ENCODE assay signal across 14 mouse cellular contexts in the genomic region with DNA sequence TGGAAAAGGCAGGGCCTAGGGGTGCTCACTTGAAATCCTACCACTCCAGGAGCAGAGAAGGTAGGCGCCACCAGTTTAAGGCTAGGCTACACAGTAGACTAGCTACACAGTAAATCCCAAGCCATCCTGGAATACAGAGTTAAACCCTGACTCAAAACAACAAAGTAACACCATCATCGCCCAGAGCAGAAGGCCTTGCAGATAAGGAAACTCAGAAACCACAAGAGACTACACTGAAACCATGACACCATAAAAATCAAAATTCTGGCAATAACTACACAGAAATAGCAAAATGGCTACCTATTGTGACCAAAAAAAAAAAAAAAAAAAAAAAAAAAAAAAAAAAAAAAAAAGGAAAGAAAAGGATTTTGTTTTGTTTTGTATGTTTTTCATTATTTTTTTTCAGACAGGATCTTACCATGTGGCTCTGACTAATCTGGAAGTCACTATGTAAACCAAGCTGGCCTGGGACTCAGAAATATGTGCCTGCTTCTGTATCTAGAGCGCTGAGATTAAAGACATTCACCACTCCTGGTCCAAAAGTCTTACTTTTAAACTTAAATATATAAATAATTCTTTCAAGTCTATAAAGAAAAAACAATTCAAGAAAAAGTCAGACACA. TPM values are rescaled to one million over a fixed set of nuclear protein-coding genes. Genes with fewer than 3 reads are reported as not detected.
A peak's percentile ranks its signal among the peaks of the same experiment; 100 is the strongest.
DNase-seq lines count a peak whose midpoint lies in the region; ATAC-seq and TF ChIP-seq lines count a peak whose summit lies in the region.
"Had no signal": no experiment of that assay in that cellular context is flagged by ENCODE, and none has a peak within 500 bp of the region (broad histone marks: within the 10 kb centered on the region; RNA-seq: fewer than 3 reads in every experiment).

No protein-coding gene starts in this region.

- no peak for ATAC-seq in CD4-positive, CD25-positive, alpha-beta regulatory T cell, adult 4 months
- peak; percentile 59 for ATAC-seq in erythroblast, adult 5-6 weeks (replicated peaks; ENCODE audit: low FRiP score, poor library complexity, severe bottlenecking)
- ATAC-seq in liver, embryonic 14.5 days (ENCODE audit: insufficient read depth): peak; percentile 67
- no peak for ATAC-seq in midbrain, postnatal 0 days (ENCODE audit: low FRiP score)
- ATAC-seq: hindbrain, postnatal 0 days; lung, postnatal 0 days; midbrain, embryonic 15.5 days had no signal

- dilution Hi-C loops in CH12.LX (cut with MboI; ENCODE audit: extremely low pct_ligation_motif_present, extremely low pct_unique_long_range_greater_than_20kb, low sequenced_read_pairs): no loop called here

- no peak for TF ChIP-seq CTCF in CH12.LX (conservative IDR thresholded peaks at IDR 0.05 in 1 of 2, IDR thresholded peaks at IDR 0.05 in 1 of 2; ENCODE audit: low read depth in 2 of 2, low read length in 2 of 2)
- TF ChIP-seq CTCF in liver, embryonic 14.5 days (IDR thresholded peaks at IDR 0.05; ENCODE audit: low read depth): no peak
- TF ChIP-seq CTCF in lung, adult 2 months (IDR thresholded peaks at IDR 0.05; ENCODE audit: insufficient read depth, low read length): no peak
- no peak for TF ChIP-seq CTCF in midbrain, postnatal 0 days (IDR thresholded peaks at IDR 0.05)

- no peak for TF ChIP-seq RAD21 in CH12.LX (IDR thresholded peaks at IDR 0.05; ENCODE audit: low read depth, low read length)

- no peak overlapping the region; the same call in 1 of the 2 replicates for H3K9ac ChIP-seq in CH12.LX (ENCODE audit: insufficient read depth, low read depth)
- peak overlapping the region; percentile 76 for H3K9ac ChIP-seq in liver, embryonic 14.5 days (replicated peaks)
- H3K9ac ChIP-seq in midbrain, postnatal 0 days (replicated peaks; ENCODE audit: low read length, poor library complexity, severe bottlenecking): no peak overlapping the region
- H3K9ac ChIP-seq: midbrain, embryonic 15.5 days had no signal

- 38% methylated on average over 3 of the region's 3 CpGs for WGBS in liver, embryonic 14.5 days (ENCODE audit: insufficient replicate concordance)
- WGBS in lung, adult 2 months: 86% methylated on average over 3 of the region's 3 CpGs
- 94% methylated on average over 3 of the region's 3 CpGs for WGBS in midbrain, postnatal 0 days

- H3K9me3 ChIP-seq in CH12.LX (replicated peaks; ENCODE audit: low read length): no peaks in the 10 kb centered on the region
- H3K9me3 ChIP-seq in liver, embryonic 14.5 days (ENCODE audit: control insufficient read depth, low read length): no peaks in the 10 kb centered on the region
- H3K9me3 ChIP-seq in midbrain, postnatal 0 days (ENCODE audit: low read length): no peaks in the 10 kb centered on the region
- H3K9me3 ChIP-seq: midbrain, embryonic 15.5 days had no signal

- peaks cover 7 to 54% of the 10 kb centered on the region in 2 experiments for H3K4me1 ChIP-seq in CH12.LX (ENCODE audit: control insufficient read depth in 1 of 2, insufficient read depth in 2 of 2)
- peaks cover 65 to 76% of the 10 kb centered on the region in 2 experiments for H3K4me1 ChIP-seq in liver, embryonic 14.5 days (replicated peaks; ENCODE audit: control insufficient read depth in 2 of 2, insufficient read depth in 2 of 2, low read length in 1 of 2)
- 0 out of 2 replicates have a peak, but pooled peaks cover 2% of the 10 kb centered on the region for H3K4me1 ChIP-seq in lung, adult 2 months (ENCODE audit: control insufficient read depth, insufficient read depth, low read length)
- H3K4me1 ChIP-seq in midbrain, postnatal 0 days (ENCODE audit: insufficient read depth, low read length): no peaks in the 10 kb centered on the region

- TF ChIP-seq EP300 in CH12.LX (IDR thresholded peaks at IDR 0.05; ENCODE audit: low read length): no peak
- TF ChIP-seq EP300 in liver, embryonic 14.5 days (IDR thresholded peaks at IDR 0.05; ENCODE audit: low read depth): peak; percentile 95

- H3K36me3 ChIP-seq in CH12.LX (replicated peaks in 1 of 2; ENCODE audit: control insufficient read depth in 1 of 2, insufficient read depth in 1 of 2, low read length in 1 of 2): peaks cover 18 to 47% of the 10 kb centered on the region in 2 experiments
- peaks cover 21% of the 10 kb centered on the region for H3K36me3 ChIP-seq in liver, embryonic 14.5 days (replicated peaks; ENCODE audit: control insufficient read depth, insufficient read depth, low read depth)
- H3K36me3 ChIP-seq in midbrain, postnatal 0 days (ENCODE audit: insufficient read depth, low read length): peaks cover 14% of the 10 kb centered on the region
- H3K36me3 ChIP-seq: midbrain, embryonic 15.5 days had no signal

- H3K79me2 ChIP-seq in CH12.LX (replicated peaks; ENCODE audit: control insufficient read depth, extremely low read depth, insufficient read depth, poor library complexity, severe bottlenecking): peaks cover 12% of the 10 kb centered on the region

- no peaks in the 10 kb centered on the region for H3K27me3 ChIP-seq in CH12.LX (replicated peaks)
- no peaks in the 10 kb centered on the region for H3K27me3 ChIP-seq in liver, embryonic 14.5 days (ENCODE audit: control insufficient read depth, insufficient read depth, low read length)
- H3K27me3 ChIP-seq in midbrain, postnatal 0 days (ENCODE audit: insufficient read depth, low read length): no peaks in the 10 kb centered on the region
- H3K27me3 ChIP-seq: midbrain, embryonic 15.5 days had no signal

- no peak overlapping the region for H3K27ac ChIP-seq in CH12.LX (ENCODE audit: insufficient read depth, low read depth)
- peak overlapping the region; percentile 98 for H3K27ac ChIP-seq in liver, embryonic 14.5 days
- no peak overlapping the region for H3K27ac ChIP-seq in midbrain, postnatal 0 days (ENCODE audit: low read depth, low read length)
- H3K27ac ChIP-seq: hindbrain, postnatal 0 days; midbrain, embryonic 15.5 days had no signal

- H3K4me3 ChIP-seq in CH12.LX (replicated peaks in 1 of 3; ENCODE audit: low read depth in 2 of 3, low read length in 2 of 3, poor library complexity in 1 of 3): no peak overlapping the region
- H3K4me3 ChIP-seq in liver, embryonic 14.5 days (ENCODE audit: insufficient read depth in 1 of 2, low read depth in 2 of 2, low read length in 2 of 2): no peak overlapping the region
- no peak overlapping the region for H3K4me3 ChIP-seq in lung, adult 2 months (replicated peaks; ENCODE audit: extremely low read depth, low read depth, low read length)
- H3K4me3 ChIP-seq in midbrain, postnatal 0 days (ENCODE audit: low read depth, low read length): no peak overlapping the region
- H3K4me3 ChIP-seq: midbrain, embryonic 15.5 days had no signal

- peak; percentile 7 for DNase-seq in CD4-positive, CD25-positive, alpha-beta regulatory T cell, adult 2 months (ENCODE audit: low read depth, low spot score)
- peak; percentile 33 for DNase-seq in CH12.LX (ENCODE audit: extremely low read depth)
- DNase-seq in liver, embryonic 14.5 days (ENCODE audit: low read depth in 3 of 3, low spot score in 3 of 3): peak; percentile 83 to 86 (median 85)
- no peak for DNase-seq in lung, adult 2 months
- DNase-seq in midbrain, postnatal 0 days (ENCODE audit: low spot score): no peak
- no peak for DNase-seq in retina, postnatal 1 day
- DNase-seq: adrenal gland, adult 2 months; left cerebral cortex, postnatal 4 days; right cerebral cortex, adult 18-20 months had no signal

- in situ Hi-C loops in CH12.LX (cut with MboI; ENCODE audit: low pct_ligation_motif_present, low pct_unique_long_range_greater_than_20kb, low sequenced_read_pairs): no loop called here

- H3K4me2 ChIP-seq in CH12.LX (ENCODE audit: insufficient read depth, low read depth, poor library complexity, severe bottlenecking): no peak overlapping the region
- peak overlapping the region; percentile 58 for H3K4me2 ChIP-seq in liver, embryonic 14.5 days (ENCODE audit: low read depth)
- H3K4me2 ChIP-seq in midbrain, postnatal 0 days (ENCODE audit: low read depth, low read length, poor library complexity, severe bottlenecking): no peak overlapping the region
- H3K4me2 ChIP-seq: midbrain, embryonic 15.5 days had no signal

- TF ChIP-seq POLR2A in CH12.LX (IDR thresholded peaks at IDR 0.05; ENCODE audit: low read depth, low read length): no peak
- no peak for TF ChIP-seq POLR2A in lung, adult 2 months (IDR thresholded peaks at IDR 0.05; ENCODE audit: borderline replicate concordance, extremely low read depth, low read depth, low read length)

RNA-seq across cellular contexts. Expression of a gene that starts 2.3 kb away (rescaled TPM):
- polyA plus RNA-seq in CD4-positive, CD25-positive, alpha-beta regulatory T cell, adult 4 months (2017; shearing (Covaris generic)): 10 to 100 TPM; 39.1 to 68.6 TPM
- total RNA-seq in CH12.LX (2012; rRNA removed) (51.7 and 58.7 TPM in 2 replicates), CH12.LX (2014; rRNA removed) (43.1 and 47.9 TPM in 2 replicates)
- polyA plus RNA-seq in CH12.LX (2012; ENCODE audit: insufficient read length, low read depth): 66.8 and 79.8 TPM in 2 replicates
- total RNA-seq in erythroblast, adult 5-6 weeks (2015; ENCODE audit: low replicate concordance): 58.0 and 62.7 TPM in 2 replicates
- 166 and 187 TPM in 2 replicates for total RNA-seq in erythroblast, adult 5-6 weeks (2017; ENCODE audit: low replicate concordance)
- polyA plus RNA-seq in liver, embryonic 14.5 days (2012; rRNA removed): 36.8 and 44.5 TPM in 2 replicates
- 16.5 and 16.8 TPM in 2 replicates for polyA plus RNA-seq in liver, embryonic 14.5 days (2014; fragmentation: Nextera tagmentation; extraction: Ambion mirVana)
- 77.9 and 85.7 TPM in 2 replicates for polyA plus RNA-seq in lung, adult 2 months (2012; rRNA removed)
- 36.0 and 44.7 TPM in 2 replicates for total RNA-seq in midbrain, postnatal 0 days (2014; rRNA removed)
- polyA plus RNA-seq in midbrain, postnatal 0 days (2015; fragmentation: Nextera tagmentation; extraction: Ambion mirVana): 35.3 and 38.6 TPM in 2 replicates

RNA-seq across cellular contexts. Expression of a gene that starts 11.0 kb away (rescaled TPM):
- not detected for polyA plus RNA-seq in CD4-positive, CD25-positive, alpha-beta regulatory T cell, adult 4 months (2017; shearing (Covaris generic))
- total RNA-seq in CH12.LX (2012; rRNA removed) (not detected in 2 replicates), CH12.LX (2014; rRNA removed) (not detected in 2 replicates)
- not detected in 2 replicates for polyA plus RNA-seq in CH12.LX (2012; ENCODE audit: insufficient read length, low read depth)
- 7.9 and 8.8 TPM in 2 replicates for total RNA-seq in erythroblast, adult 5-6 weeks (2015; ENCODE audit: low replicate concordance)
- total RNA-seq in erythroblast, adult 5-6 weeks (2017; ENCODE audit: low replicate concordance): 0.68 and 2.2 TPM in 2 replicates
- 32.1 and 38.8 TPM in 2 replicates for polyA plus RNA-seq in liver, embryonic 14.5 days (2012; rRNA removed)
- 74.9 and 85.3 TPM in 2 replicates for polyA plus RNA-seq in liver, embryonic 14.5 days (2014; fragmentation: Nextera tagmentation; extraction: Ambion mirVana)
- polyA plus RNA-seq in lung, adult 2 months (2012; rRNA removed): not detected in 2 replicates
- total RNA-seq in midbrain, postnatal 0 days (2014; rRNA removed): 0.38 TPM in 1 of 2 replicates, not detected in the other
- polyA plus RNA-seq in midbrain, postnatal 0 days (2015; fragmentation: Nextera tagmentation; extraction: Ambion mirVana): 0.49 TPM in 1 of 2 replicates, not detected in the other
- total RNA-seq: adrenal gland, adult 2 months; hindbrain, postnatal 0 days; left cerebral cortex, postnatal 4 days had no signal
- polyA plus RNA-seq: adrenal gland, adult 2 months; hindbrain, postnatal 0 days had no signal

RNA-seq across cellular contexts. Expression of a gene that starts 18.1 kb away (rescaled TPM):
- polyA plus RNA-seq in CD4-positive, CD25-positive, alpha-beta regulatory T cell, adult 4 months (2017; shearing (Covaris generic)): 1 to 10 TPM; 3.9 to 4.5 TPM
- 1.9 and 4.9 TPM in 2 replicates for total RNA-seq in CH12.LX (2012; rRNA removed)
- 4.1 and 5.2 TPM in 2 replicates for total RNA-seq in CH12.LX (2014; rRNA removed)
- 3.3 and 4.7 TPM in 2 replicates for polyA plus RNA-seq in CH12.LX (2012; ENCODE audit: insufficient read length, low read depth)
- 59,368 and 63,767 TPM in 2 replicates for total RNA-seq in erythroblast, adult 5-6 weeks (2015; ENCODE audit: low replicate concordance)
- total RNA-seq in erythroblast, adult 5-6 weeks (2017; ENCODE audit: low replicate concordance): 14,861 and 24,674 TPM in 2 replicates
- polyA plus RNA-seq in liver, embryonic 14.5 days (2012; rRNA removed): 26,041 and 60,430 TPM in 2 replicates
- 70,707 and 74,513 TPM in 2 replicates for polyA plus RNA-seq in liver, embryonic 14.5 days (2014; fragmentation: Nextera tagmentation; extraction: Ambion mirVana)
- polyA plus RNA-seq in lung, adult 2 months (2012; rRNA removed): 5,782 and 18,923 TPM in 2 replicates
- total RNA-seq in midbrain, postnatal 0 days (2014; rRNA removed): 562 and 930 TPM in 2 replicates
- polyA plus RNA-seq in midbrain, postnatal 0 days (2015; fragmentation: Nextera tagmentation; extraction: Ambion mirVana): 470 and 497 TPM in 2 replicates

RNA-seq across cellular contexts. Expression of a gene that starts 21.5 kb away (rescaled TPM):
- not detected for polyA plus RNA-seq in CD4-positive, CD25-positive, alpha-beta regulatory T cell, adult 4 months (2017; shearing (Covaris generic))
- total RNA-seq in CH12.LX (2012; rRNA removed): not detected in 2 replicates
- total RNA-seq in CH12.LX (2014; rRNA removed): not detected in 2 replicates
- not detected in 2 replicates for polyA plus RNA-seq in CH12.LX (2012; ENCODE audit: insufficient read length, low read depth)
- 294 and 334 TPM in 2 replicates for total RNA-seq in erythroblast, adult 5-6 weeks (2015; ENCODE audit: low replicate concordance)
- 138 and 139 TPM in 2 replicates for total RNA-seq in erythroblast, adult 5-6 weeks (2017; ENCODE audit: low replicate concordance)
- polyA plus RNA-seq in liver, embryonic 14.5 days (2012; rRNA removed): 127 and 156 TPM in 2 replicates
- 157 and 161 TPM in 2 replicates for polyA plus RNA-seq in liver, embryonic 14.5 days (2014; fragmentation: Nextera tagmentation; extraction: Ambion mirVana)
- polyA plus RNA-seq in lung, adult 2 months (2012; rRNA removed): 0.60 and 1.6 TPM in 2 replicates
- 1.7 and 5.9 TPM in 2 replicates for total RNA-seq in midbrain, postnatal 0 days (2014; rRNA removed)
- polyA plus RNA-seq in midbrain, postnatal 0 days (2015; fragmentation: Nextera tagmentation; extraction: Ambion mirVana): 1.9 and 3.1 TPM in 2 replicates

RNA-seq across cellular contexts. Expression of a gene that starts 31.1 kb away (rescaled TPM):
- polyA plus RNA-seq in CD4-positive, CD25-positive, alpha-beta regulatory T cell, adult 4 months (2017; shearing (Covaris generic)): 10 to 100 TPM in 1 of 2 experiments, not detected in 1; 13.1 TPM
- total RNA-seq in CH12.LX (2012; rRNA removed) (2.6 and 4.6 TPM in 2 replicates), CH12.LX (2014; rRNA removed) (2.9 and 3.1 TPM in 2 replicates)
- 10.3 and 13.3 TPM in 2 replicates for polyA plus RNA-seq in CH12.LX (2012; ENCODE audit: insufficient read length, low read depth)
- 143,341 and 149,783 TPM in 2 replicates for total RNA-seq in erythroblast, adult 5-6 weeks (2015; ENCODE audit: low replicate concordance)
- 224,706 and 268,423 TPM in 2 replicates for total RNA-seq in erythroblast, adult 5-6 weeks (2017; ENCODE audit: low replicate concordance)
- 214,511 and 362,158 TPM in 2 replicates for polyA plus RNA-seq in liver, embryonic 14.5 days (2012; rRNA removed)
- 162,484 and 169,597 TPM in 2 replicates for polyA plus RNA-seq in liver, embryonic 14.5 days (2014; fragmentation: Nextera tagmentation; extraction: Ambion mirVana)
- polyA plus RNA-seq in lung, adult 2 months (2012; rRNA removed): 11,114 and 27,871 TPM in 2 replicates
- total RNA-seq in midbrain, postnatal 0 days (2014; rRNA removed): 1,333 and 2,070 TPM in 2 replicates
- 1,100 and 1,214 TPM in 2 replicates for polyA plus RNA-seq in midbrain, postnatal 0 days (2015; fragmentation: Nextera tagmentation; extraction: Ambion mirVana)

Comparison
In these comparisons a context has a peak if more than half of its experiments do, and no peak if none do; other contexts are left out.
1. DNase-seq: peak in CD4-positive, CD25-positive, alpha-beta regulatory T cell, adult 2 months (single experiment), CH12.LX (single experiment) and liver, embryonic 14.5 days (3 of 3); none in lung, adult 2 months (single experiment), midbrain, postnatal 0 days (single experiment) and retina, postnatal 1 day (single experiment).
2. ATAC-seq: peak in erythroblast, adult 5-6 weeks (single experiment) and liver, embryonic 14.5 days (single experiment); none in CD4-positive, CD25-positive, alpha-beta regulatory T cell, adult 4 months (single experiment) and midbrain, postnatal 0 days (single experiment).
3. RNA of a gene that starts 11.0 kb away (polyA plus RNA-seq): 32.1 to 85.3 TPM in liver, embryonic 14.5 days; 0.49 TPM in midbrain, postnatal 0 days, not detected in CH12.LX, not detected in CD4-positive, CD25-positive, alpha-beta regulatory T cell, adult 4 months and not detected in lung, adult 2 months; every median in the first group is over 10 times any median in the second.
4. RNA of a gene that starts 18.1 kb away (polyA plus RNA-seq): 26,041 to 74,513 TPM in liver, embryonic 14.5 days, 5,782 to 18,923 TPM in lung, adult 2 months and 470 to 497 TPM in midbrain, postnatal 0 days; 3.3 to 4.7 TPM in CH12.LX and 3.9 to 4.5 TPM in CD4-positive, CD25-positive, alpha-beta regulatory T cell, adult 4 months; every median in the first group is over 10 times any median in the second.